Mouse (Mus musculus) cortical plate, adult 2 months (tissue): ENCODE results near the gene Fbxl17.
A peak's percentile ranks its signal among the peaks of the same experiment; 100 is the strongest.

Experiments
- CTCF ChIP-seq: fragments of 200-500 bp; IDR thresholded peaks from 2 replicates; pipeline ENCODE4 v1.5.1; 2011; ENCODE audit warnings: mild to moderate bottlenecking, control low read depth, low read length; ENCODE audit not compliant: insufficient read depth; ENCODE audit errors: extremely low read depth
- POLR2A ChIP-seq: fragments of 200-500 bp; IDR thresholded peaks from 2 replicates; pipeline ENCODE4 v1.6.1; 2011; ENCODE audit warnings: mild to moderate bottlenecking, low read length, control low read depth; ENCODE audit not compliant: insufficient read depth; ENCODE audit errors: extremely low read depth

GRCm38 (mm10) chr17:63324039-63324438, 175.8 kb downstream of the Fbxl17 start:
- TF ChIP-seq POLR2A (no peak), CTCF (peak; percentile 94)
